Mouse (Mus musculus) ovary, adult 2 months (tissue): ENCODE results near the gene Cux2. TPM values are rescaled to one million over a fixed set of nuclear protein-coding genes. Genes with fewer than 3 reads are reported as not detected.

Source experiments
- polyA plus RNA-seq: library from polyadenylated mRNA; depleted of rRNA; stranded (reverse); fragments of >200 nt; gene quantifications from 2 replicates; pipeline ENCODE4 v1.2.3, GENCODE M21; 2012; rRNA removed

Cux2 gene
- 4.2 and 6.5 TPM in 2 replicates for polyA plus RNA-seq

DNA sequence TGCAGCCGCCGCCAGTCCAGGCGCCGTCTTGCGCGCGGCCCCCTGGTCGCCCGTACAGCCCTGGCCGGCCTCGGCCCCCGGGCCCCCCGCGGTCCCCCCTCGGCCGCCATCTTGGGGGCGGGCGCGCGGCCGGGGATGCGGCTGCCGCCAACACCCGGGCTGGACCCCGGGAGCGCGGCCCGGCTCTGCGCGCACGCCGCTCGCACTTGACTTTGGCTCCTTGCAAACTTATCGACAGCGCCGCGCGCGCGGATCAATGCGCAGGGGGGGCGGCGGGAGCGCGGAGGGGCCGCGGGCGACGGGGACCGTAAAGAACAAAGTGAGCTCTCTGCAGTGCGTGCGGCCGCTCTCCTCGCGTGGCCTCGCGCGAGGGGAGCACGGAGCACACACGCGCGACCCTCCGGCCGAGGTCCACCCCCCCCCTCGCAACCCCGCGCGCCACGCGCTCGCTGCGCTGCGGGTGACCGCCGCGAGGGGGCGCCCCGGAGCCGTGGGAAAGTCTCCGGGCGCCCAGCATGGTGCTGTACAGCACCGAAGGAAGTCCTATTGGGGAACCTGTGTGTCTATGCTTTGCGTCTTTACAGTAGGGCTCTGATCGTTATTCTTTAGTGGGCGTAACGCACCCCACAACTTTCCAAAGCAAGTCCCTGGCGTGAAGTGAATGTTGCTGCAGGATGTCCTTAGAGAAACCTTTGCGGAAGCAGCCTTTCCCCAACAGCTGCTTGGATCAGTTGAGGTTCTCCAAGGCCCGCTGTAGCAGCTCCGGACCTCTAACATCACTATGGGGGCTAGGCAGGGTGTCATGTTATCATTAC lies at the start of gene Cux2:
Cux2 (minus strand) TSS at position 86 of the 815 bp plus-strand sequence.

DNA sequence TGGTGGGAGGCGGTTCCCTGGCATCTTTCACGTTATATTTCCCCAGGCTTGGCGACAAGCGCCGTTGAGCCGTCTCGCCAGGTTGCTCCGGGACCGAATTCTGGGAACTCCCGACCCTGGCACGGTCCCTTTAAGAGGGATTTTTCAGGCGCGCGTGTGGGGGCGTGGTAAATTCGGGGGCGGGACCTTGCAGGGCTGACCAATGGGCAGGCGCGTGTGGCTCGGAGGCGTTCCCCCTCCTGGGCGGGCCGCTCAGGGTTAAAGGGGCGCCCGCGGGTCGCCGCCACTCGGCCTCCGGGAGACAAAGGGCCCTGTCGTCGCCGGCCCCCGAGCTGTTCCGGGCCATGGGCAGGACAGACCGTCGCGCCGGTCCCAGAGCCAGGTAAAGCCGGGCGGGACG lies 201.2 kb downstream of the Cux2 start, which contains the start of gene Pheta1:
Pheta1 (plus strand) TSS at position 242 of the 400 bp plus-strand sequence.

DNA sequence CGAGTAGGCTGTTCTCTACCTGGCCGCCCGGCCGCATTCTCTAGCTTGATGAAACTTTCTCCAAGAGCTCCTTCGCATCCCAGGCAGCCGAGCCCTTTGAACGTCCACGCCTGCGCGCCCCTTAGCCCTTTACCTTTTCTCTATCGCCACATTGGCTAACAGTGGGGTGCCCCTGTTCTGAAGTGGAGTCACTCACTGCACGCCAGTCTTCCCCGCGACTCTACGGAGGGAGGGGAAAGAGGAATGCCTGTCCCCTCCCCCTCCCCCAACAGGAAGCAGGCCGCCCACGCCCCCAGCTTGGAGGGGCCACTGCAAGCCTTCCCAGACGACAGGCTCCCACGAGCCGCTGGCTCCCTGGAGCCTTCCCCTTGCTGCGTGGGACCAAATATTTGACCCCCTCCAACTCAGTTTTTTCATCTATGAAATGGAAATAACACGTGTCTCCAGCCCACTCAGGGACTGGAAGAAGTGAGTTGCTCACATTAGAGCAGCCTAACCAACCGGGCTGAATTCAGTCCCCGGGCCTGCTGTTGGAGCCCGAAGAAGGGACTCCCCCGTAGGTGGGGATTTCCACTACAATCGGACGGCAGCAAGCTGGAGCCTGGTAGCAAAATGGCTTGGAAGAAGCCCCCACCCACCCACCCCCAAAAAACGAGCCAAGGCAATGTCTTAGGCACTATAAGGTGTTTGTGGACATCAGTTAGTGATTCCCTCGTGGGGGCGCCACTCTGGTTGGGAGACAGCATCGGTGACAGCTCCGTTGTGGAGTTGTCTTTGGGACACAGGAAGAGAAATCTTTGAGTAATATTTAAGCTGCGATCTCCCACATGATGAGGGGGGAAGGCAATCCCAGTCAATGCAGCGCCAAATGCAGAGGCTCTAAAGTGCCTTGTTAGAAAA lies 212.2 kb downstream of the Cux2 start, which contains the start of gene Sh2b3:
Sh2b3 (minus strand) TSS at position 206 of the 900 bp plus-strand sequence.

Other genes starting within 250 kb of the Cux2 start
- 61.7 and 87.0 TPM in 2 replicates for gene Sh2b3, start 212.5 kb downstream of the Cux2 start, polyA plus RNA-seq
- gene Pheta1, start 201.1 kb downstream of the Cux2 start, polyA plus RNA-seq = 31.8 and 38.2 TPM in 2 replicates
- not detected in 2 replicates for gene Myl2, start 50.8 kb upstream of the Cux2 start, polyA plus RNA-seq
- not detected in 2 replicates for gene Ccdc63, start 90.7 kb upstream of the Cux2 start, polyA plus RNA-seq
- 119 and 128 TPM in 2 replicates for gene Ppp1cc, start 108.2 kb upstream of the Cux2 start, polyA plus RNA-seq
- 8.8 and 11.6 TPM in 2 replicates for gene Hvcn1, start 156.7 kb upstream of the Cux2 start, polyA plus RNA-seq
- gene Tctn1, start 214.4 kb upstream of the Cux2 start, polyA plus RNA-seq = 56.6 and 63.9 TPM in 2 replicates
- 25.4 and 25.6 TPM in 2 replicates for gene Pptc7, start 234.3 kb upstream of the Cux2 start, polyA plus RNA-seq